Mouse (Mus musculus) cerebellum, adult 2 months (tissue): ENCODE data around the gene Vwc2l.

Source experiments
- CTCF ChIP-seq: fragments of 200-500 bp; IDR thresholded peaks from 2 replicates; pipeline ENCODE4 v1.5.1; 2011; ENCODE audit warnings: low read depth, mild to moderate bottlenecking, control low read depth, low read length, moderate library complexity, borderline replicate concordance; ENCODE audit not compliant: insufficient read depth
- POLR2A ChIP-seq: fragments of 200-500 bp; IDR thresholded peaks from 2 replicates; pipeline ENCODE4 v1.6.1; 2011; ENCODE audit warnings: low read length, control low read depth, borderline replicate concordance; ENCODE audit not compliant: insufficient read depth

DNA sequence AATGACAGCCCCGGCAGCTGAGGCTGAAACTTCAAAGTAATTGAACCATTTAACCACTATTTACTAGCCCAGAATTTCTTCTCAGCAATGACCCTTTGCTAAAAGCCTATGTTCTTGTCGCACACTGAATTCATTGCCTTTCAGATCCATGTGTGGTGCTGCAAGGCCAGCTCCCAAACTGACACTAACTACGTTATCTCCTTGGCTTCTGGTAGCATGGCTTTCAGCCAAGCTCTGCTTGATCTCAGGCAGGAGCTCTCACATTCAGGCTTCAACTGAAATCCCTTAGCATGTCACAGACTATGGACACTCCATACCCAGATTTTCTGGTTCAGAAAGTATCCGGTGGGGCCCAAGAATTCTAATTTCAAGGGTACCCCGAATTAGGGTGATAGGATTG lies 140.6 kb downstream of the Vwc2l start:
- TF ChIP-seq CTCF, result no peak
- TF ChIP-seq POLR2A, result no peak
